Mouse (Mus musculus): ENCODE results near the gene Gm38392.

GRCm38 (mm10) chr3:88221519-88222390, 65.3 kb downstream of the Gm38392 start:
- TF ChIP-seq CTCF (IDR thresholded peaks at IDR 0.05; ENCODE audit: borderline replicate concordance, insufficient read depth, low read length) (no peak), POLR2A (IDR thresholded peaks at IDR 0.05; ENCODE audit: low read depth, low read length) (no peak)
